Mouse (Mus musculus) CD8-positive naive resting alpha-beta T cell, adult 2 months (primary cell): ENCODE data around the gene Higd1a.

Experiments used
- DNase-seq, 2 experiments: peaks; one replicate each; pipeline ENCODE4 v3.0.0; 2022; ENCODE audit warnings: low read depth in 2 of 2, low spot score in 2 of 2

Higd1a gene

DNA sequence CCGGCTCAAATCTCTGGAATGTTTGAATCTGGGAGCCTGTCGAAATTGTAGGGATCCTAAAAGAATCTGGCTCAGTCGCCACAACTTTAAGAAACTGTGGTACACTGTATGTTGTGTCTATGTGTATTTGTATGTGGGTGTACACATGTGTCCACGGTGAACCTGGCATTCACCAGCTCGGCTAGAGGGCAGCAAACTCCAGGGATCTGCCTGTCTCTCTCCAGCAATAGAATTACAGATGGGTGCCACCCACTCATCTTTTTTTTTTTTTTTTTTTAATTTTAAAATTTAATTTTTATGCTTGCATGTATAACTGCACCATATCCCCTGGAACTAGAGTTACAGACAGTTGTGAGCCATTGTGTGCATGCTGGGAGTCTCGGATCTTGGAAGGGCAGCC, 23.1 kb upstream of the Higd1a start:
- no peak for DNase-seq

DNA sequence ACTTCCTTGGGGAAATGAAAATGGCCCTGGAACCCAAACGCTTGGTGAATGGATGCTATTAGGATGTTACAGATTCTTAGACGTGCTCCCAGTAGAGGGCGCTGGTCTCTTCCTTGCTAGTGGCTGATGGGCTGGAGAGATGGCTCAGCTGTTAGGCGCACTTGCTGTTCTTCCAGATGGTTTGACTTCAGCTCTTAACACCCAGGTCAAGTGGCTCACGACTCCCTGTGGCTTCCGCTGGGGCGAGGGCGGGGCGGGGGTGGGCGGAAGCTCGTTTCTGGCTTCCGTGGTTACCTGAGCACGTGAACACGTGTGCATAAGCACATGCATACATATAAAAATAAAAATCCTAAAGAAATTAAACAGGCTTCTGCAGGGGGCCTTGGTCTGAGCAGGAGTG, 22.7 kb upstream of the Higd1a start:
- peak; percentile 11 to 20 for DNase-seq

DNA sequence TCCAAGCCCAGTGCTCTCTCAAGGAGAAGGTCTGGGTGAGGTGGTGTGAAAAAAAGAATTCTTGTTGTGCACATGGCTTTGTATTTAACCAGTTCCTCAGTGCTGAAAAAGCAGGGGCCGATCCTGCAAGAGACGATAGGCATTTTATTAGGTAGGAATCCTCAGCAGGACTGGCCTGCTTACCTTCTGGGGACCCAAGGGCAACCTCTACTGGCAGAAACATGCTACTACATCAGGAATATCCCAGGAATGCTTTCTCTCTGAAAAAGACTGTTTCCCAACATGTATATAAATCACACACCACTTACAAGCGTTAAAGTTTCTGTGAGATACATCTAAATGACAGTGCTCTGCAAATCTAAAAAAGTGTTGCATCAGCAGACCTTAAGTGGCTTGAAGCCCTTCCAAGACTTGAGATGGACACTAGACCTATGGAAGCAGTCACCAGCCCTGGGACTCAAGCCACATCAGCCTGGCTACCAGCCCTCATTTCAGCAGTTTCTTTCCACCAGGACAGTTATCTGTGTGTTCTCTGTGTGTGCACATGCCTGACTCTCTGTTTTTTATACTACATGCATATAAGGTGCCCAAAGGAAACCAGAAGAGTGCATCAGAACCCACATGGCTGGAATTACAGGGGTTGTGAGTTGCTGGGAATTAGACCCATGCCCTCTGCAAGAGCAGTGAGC, 19.0 kb upstream of the Higd1a start:
- no peak for DNase-seq

DNA sequence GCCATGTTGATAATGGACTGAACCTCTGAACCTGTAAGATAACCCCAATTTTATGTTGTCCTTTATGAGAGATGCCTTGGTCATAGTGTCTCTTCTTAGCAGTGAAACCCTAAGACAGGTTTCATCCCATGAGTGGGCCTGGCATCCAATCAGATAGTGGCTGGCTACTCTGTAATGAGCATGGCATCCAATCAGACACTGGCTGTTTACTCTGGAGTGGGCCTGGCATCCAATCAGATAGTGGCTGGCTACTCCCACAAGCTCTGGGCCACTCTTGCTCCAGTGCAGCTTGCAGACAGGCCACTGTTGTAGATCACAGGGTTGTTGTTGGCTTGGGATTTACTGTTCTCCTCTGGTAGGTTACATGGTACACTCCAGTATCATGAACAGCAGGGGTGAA, 15.4 kb upstream of the Higd1a start:
- no peak for DNase-seq

DNA sequence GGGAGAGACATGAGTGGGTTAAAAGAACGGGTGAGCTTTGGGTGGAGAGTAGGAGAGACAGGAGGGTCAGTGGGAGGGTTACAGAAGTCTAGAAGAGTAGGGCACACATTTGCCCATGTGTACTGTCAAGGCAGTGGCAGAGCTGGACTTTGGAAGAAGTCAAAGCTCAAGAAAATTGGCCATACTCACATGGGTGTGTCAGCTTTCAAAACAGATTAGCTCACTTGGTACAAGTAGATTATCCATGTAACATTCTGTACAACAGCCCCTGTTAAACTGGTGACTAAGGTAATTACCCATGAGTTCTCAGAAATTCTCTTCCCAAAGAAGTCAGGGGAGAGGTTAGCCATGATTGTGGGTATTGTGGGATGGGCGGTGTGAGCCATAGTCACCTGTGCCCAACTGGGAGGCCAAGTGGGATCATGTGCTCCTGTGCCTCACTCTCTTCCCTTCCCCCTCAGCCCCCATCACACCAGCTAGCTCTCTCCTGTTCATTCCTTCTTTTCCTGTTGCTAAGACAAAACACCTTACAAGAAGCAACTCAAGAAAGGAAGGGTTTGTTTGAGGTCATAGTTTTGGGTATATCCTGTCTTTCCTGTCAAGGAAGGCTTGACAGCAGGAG, 14.0 kb upstream of the Higd1a start:
- no peak for DNase-seq

DNA sequence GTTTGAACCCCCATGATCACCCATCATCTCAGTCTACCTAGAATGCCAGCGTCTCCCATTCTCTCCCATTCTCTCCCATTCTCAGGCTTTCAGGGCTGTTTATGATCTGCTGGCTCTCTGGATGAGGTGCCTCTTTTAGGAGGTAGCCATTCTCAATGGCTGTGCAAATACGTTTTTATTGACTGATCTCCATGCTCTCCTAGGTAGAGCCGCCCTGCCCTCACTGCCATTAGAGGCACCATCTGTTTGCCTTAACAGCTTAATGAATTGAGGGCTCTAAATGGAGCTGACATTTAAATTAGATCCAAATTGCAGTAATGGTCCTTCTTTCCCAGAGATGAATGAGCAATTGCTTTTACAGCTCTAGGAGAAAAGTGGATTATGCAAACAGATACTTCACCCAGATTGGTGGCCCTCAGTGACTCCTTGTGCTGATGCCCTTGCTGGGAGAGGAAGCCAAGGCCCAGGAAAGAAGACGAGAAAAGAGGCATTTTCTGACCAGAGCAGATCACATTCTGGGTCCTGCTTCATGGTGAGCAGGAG, 11.9 kb upstream of the Higd1a start:
- no peak for DNase-seq

DNA sequence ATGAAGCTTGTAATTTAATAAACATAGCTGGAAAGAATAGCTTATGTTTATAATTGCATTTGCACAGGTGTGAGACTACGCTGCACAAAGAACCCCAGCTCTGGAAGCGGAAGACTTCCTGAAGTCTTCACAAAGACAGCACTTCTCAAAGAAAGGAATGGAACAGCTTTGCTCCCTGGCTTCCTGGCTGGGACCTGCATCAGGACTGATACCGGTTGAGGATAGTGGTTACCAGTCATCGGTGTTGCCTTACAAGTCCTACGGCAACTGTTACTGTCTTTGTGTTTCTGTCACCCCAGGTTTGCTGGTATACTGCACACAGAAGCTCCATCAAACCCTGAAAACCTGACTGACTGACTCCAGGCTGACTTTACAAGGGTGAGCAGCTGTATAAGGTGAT, 11.3 kb upstream of the Higd1a start:
- no peak for DNase-seq

DNA sequence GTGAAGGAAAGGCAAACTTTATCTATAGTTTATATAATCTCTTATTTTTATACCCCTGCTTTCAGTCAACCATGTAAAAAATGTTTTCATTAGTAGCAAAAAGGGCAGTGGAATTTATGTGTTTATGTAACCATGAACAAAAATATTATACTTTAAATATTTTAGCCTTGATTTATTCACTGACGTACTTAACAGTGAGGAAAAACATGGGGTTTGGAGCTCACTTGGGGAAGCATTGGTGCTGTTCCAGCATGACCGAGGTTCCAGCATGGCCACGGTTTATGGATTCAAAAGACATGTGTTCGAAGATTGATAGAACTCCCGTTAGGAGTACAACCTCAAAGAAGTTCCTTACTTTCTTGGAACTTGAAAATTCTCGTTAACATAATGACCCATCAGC, 10.1 kb upstream of the Higd1a start:
- no peak for DNase-seq

DNA sequence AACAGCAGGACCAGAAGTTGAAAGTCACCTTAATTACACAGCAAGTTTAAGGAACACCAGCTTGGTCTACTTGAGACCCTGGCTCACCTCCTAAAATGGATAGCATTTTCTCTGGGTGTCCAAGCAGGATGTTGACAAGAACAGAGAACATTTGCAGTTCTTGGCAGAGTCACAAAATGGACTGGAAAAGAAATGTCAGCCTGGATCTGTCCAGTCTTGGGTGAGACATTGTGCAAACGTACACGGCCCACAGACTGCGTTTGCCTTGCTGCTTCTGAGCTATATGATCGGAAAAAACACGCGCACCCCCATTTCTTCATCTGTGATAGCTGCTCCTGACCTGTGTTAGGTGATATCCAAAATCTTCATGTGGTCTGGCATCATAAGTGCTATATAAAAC, 9.5 kb upstream of the Higd1a start:
- DNase-seq = no peak

DNA sequence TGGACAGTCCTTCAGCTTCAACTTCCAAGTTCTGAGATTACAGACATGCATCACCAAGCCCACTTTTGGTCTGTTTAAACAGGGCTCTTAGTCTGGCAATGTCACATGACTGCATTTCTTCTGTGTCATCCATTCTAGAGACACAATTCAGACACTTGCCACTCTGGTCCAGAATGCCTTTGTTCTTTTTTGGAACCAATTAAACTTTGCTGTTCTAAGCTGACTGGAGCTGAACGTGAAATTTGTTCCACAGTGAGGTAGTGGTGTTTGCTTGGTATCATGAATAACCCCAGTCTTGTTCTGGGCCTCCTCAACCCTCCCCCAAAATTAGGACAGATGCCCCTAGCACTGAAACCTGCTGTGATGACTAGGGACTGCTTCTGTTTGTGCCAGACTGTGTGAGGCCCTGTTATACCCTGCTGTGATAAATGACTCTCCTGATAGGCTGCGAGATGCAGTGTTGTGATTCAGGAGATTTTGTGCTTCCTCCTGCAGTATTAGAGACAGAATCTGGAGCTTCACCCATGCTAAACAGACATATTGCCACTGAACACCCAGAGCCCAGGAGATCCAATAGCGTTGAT, 7.4 kb upstream of the Higd1a start:
- DNase-seq = no peak

DNA sequence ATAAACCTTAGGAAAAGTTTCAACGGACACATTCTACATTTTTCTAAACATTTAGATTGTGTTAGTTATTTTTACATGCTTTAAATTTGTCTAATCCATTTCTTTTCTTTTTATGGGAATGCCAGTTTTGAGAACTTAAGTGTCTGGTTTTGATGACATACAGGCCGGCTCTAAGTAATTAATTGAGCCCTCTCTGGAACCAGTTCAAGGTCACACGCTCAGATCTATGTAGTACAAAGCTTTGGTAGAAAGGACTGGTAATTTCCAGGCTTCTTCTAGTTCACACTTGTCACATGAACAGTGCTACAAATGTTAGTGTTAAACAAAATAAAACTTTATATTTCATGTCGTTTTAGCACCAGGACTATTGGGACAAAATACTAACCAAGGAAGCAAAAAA, 6.7 kb upstream of the Higd1a start:
- no peak for DNase-seq

DNA sequence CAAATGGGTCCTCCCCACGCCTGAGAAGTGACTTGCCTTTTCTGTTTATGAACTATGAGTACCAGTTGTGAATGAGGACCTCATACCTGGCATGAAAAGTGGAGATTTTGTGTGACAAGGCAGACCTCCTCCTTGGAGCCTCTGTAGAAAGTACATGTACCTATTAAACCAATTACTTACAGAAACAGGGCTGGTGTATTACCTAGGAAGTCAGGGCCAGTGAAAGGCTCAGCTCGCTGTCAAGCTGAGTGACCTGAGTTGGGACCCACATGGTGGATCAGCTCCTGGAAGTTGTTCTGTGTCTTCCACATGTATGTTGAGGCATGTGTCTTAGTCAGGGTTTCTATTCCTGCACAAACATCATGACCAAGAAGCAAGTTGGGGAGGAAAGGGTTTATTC, 2.8 kb upstream of the Higd1a start:
- DNase-seq = no peak

DNA sequence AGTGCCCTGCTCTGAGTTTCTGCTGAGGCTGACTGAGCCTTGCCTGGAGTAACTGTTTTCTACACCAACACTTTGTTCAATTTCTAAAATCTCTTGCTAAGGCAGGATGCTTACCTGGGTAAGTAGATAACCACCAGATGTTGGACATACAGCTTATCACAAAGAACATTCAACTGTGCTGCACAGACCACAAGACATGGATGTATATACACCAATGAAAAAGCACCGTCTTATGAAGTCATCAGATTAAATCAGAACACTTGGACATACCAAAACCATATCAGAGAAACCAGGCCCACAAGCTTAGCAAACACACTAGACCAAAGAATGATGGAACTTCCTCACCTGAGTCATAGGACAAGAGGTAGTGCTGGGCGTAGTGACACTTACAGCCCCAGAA, 1.2 kb upstream of the Higd1a start:
- no peak for DNase-seq

DNA sequence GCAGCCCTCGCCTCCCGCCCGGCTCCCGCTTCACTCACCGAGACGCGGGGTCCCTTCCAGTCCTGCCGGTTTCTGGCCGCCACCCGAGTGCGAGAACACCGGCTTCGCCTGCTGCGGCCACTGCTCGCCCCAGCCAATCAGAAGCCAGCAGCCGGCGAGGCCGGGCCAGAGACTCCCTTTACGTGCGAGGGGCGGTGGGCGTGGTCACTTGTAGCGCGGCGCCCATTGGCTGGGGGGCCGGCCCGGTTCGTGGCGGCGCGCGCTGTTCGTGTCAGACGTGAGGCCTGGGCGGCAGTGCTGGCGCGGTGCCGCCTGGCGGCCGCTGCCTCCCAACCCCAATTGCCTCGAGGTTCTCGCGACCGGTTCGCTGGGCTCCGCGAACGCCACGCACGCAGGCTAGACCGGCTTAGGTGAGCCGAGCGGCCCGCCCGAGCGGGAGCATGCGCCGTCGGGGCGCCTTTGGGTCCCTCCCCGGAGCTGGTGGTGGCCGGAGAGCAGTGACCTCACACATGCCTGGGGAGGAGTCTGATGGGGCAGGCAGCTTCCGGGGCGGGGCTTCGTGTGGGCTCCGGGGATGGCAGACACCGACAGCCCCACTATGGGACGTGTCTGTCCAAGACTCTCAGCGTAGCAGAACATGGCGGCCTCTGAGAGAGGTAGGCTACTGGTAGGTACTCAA, 549 bp downstream of the Higd1a start:
- peak; percentile 94 to 95 for DNase-seq

DNA sequence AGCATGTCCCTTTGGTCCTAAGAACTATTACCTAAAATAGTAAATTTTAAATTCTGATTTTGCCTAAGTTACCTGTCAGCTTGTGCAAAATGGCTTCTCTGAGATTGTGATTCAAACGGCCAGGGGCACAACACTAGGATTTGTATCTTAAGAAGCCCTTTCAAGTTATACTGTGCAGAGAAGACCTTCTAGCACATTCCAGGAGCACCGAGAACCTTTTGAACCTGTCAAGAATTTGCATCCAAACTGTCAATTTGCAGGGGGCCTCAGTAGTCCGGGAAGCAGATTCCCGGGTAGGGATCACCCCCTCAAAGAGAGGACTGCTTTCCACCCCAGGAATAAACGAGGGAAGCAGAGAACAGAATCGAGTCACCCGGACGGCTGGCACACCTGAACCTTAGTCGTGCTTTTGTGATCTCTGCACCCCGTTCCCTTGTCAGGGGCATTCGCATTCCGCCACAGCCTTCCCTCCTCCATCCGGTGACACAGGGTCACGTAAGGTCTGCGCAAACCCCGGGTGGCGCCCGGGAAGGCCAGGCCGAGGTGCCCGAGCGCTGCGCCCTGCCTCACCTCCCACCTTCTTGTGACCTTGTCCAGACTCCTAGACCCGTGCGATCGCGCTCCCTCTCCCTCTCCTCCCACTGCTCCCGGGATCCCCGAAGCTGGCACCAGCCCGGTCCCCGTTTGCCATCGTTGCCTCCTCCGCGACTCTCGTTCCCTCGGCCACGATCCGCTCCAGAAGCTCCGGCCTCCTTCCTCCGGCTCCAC, 1.3 kb downstream of the Higd1a start:
- peak; percentile 36 to 50 for DNase-seq

DNA sequence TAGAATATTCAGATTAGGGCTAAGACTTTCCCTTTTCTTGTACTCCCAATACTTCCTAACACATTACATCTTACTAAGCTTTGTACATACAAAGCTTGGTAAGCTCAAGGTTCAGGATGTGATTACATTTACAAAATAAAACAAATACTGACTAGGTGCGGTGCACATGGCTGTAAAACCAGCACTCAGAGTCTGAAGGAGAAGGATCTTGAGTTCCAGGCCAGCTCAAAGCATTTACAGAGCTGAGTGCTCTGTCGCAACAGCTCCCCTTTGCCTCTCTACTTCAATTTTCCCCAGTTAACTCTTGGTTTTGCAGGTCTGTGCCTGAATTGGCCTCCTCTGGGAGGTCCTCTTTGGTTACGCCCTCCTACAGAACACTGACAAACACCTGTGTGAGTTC, 3.9 kb downstream of the Higd1a start:
- no peak for DNase-seq

DNA sequence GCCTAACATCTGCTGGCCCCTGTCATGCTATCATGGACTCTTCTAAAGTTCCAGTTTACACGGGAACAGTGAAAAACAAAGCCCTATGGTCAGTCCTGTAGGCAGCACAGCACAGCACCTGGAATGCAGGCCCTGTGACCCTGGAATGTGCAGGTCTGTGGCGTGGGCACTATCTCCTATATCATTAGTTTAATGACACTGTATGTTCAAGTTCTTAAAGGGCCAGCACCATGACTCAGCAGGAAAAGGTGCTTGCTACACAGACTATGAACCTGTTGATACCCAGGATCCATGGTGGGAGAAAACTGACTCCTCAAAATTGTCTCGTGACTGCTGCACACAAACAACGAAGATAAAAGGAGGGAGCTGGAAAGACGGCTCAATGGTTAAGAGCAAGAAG, 10.3 kb downstream of the Higd1a start:
- no peak for DNase-seq

DNA sequence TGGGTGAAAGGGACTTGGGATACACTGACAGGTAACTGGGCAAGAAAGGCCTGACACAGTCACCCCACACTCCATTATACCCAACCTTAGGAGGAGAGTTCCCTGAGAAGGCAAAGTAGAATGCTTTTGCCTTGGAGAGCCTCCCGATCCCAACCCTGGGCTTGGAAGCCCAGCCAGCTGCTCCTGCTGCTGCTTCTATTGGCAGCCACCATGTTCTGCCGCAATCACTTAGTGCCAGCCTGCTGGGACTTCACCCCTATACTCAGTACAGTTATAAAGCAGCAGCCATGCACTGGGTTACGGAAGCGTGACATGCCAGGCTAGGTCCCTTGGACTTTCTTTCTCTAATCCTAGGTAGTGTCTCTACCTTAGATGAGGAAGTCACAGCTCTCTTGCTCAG, 11.0 kb downstream of the Higd1a start:
- DNase-seq = no peak

DNA sequence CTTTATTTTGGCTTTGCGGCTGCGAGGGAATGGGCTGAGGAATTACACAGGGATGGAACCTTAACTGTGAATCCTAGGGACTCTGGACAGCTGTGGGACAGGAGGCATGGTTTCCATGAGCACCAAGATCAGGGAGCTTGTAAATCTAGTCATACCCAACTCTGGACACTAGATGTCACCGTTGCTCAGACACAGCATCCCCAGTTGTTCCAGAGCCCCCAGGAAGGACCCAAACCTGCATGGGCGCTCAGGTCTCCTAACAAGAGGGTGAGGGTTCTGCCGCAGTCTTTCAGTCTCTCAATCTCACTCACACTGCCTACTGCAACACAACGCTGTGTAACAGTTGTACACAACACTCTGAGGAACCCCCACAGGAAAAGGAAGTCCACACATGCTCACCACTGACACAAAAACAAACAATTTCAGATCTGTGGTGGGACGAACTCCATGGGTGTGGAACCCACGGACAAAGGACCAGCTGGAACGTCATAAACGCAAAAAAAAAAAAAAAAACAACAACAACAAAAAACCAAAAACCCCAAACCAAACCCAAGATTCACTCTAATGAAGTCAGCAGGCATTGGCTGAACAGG, 11.5 kb downstream of the Higd1a start:
- DNase-seq = peak; percentile 24 to 31

DNA sequence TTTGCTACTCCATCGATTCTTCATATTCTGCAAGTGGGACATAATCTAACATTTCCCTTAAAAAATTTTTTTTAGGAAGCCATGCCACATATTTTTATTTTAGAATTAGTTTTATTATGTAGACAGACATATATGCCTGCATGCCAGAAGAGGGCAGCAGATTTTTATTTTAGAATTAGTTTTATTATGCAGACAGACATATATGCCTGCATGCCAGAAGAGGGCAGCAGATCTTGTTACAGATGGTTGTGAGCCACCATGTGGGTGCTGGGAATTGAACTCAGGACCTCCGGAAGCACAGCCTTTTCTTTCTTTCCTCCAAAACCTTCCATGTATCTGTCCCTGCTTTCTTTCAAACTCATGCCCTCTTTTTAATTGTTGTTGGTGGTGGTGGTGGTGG, 15.2 kb downstream of the Higd1a start:
- DNase-seq = no peak

DNA sequence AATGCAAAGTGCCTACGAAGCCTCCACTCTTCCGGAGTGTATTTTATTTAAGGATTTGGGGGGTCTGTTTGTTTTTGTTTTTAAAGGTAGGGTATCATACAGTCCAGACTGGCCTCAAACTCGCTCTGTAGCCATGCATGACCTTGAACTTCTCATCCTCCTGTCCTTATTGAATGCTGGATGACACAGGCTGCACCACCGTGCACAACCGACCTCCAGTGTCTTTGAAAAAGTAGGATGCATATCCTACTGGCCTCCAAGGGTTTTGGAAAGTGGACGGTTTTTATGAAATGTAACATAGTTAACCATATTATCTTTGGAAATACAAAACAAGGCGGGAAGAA, 18.6 kb downstream of the Higd1a start:
- no peak for DNase-seq
